In genomic region chr9:110268416-110268815, GRCm38 (mm10) we compare ENCODE assay signal across 22 mouse cellular contexts.
"Had no signal": no experiment of that assay in that cellular context is flagged by ENCODE, and none has a peak within 500 bp of the region (broad histone marks: within the 10 kb centered on the region; RNA-seq: fewer than 3 reads in every experiment).

No protein-coding gene starts in this region.

- H3K27ac ChIP-seq: limb, embryonic 10.5 days; limb, embryonic 13.5 days; liver, embryonic 12.5 days; liver, embryonic 15.5 days; lung, embryonic 15.5 days; midbrain, embryonic 13.5 days; neural tube, embryonic 13.5 days; stomach, embryonic 15.5 days had no signal

- H3K4me1 ChIP-seq: limb, embryonic 10.5 days; limb, embryonic 13.5 days; liver, embryonic 12.5 days; liver, embryonic 15.5 days; lung, embryonic 15.5 days; megakaryocyte, embryonic 14.5 days; neural tube, embryonic 13.5 days; stomach, embryonic 15.5 days had no signal

- H3K4me3 ChIP-seq: limb, embryonic 10.5 days; limb, embryonic 13.5 days; liver, embryonic 12.5 days; liver, embryonic 15.5 days; lung, embryonic 15.5 days; megakaryocyte, embryonic 14.5 days; midbrain, embryonic 10.5 days; midbrain, embryonic 13.5 days; myocyte; neural tube, embryonic 13.5 days; stomach, embryonic 15.5 days had no signal

- ATAC-seq: liver, embryonic 12.5 days; midbrain, embryonic 13.5 days; midbrain, embryonic 16.5 days had no signal

- DNase-seq: kidney, adult 8-10 months; layer of hippocampus, postnatal 36 days; liver; lung, adult 18-20 months; lung, postnatal 10 days; lung, postnatal 36 days; retina, postnatal 1 day; right cerebral cortex, postnatal 25 days; spleen, adult 18-20 months; thymus, postnatal 25 days had no signal

- H3K36me3 ChIP-seq: limb, embryonic 10.5 days; limb, embryonic 13.5 days; liver, embryonic 12.5 days; liver, embryonic 15.5 days; lung, embryonic 15.5 days; midbrain, embryonic 10.5 days; neural tube, embryonic 13.5 days; stomach, embryonic 15.5 days had no signal

- H3K27me3 ChIP-seq: limb, embryonic 13.5 days; liver, embryonic 12.5 days; liver, embryonic 15.5 days; lung, embryonic 15.5 days; midbrain, embryonic 13.5 days; neural tube, embryonic 13.5 days; stomach, embryonic 15.5 days had no signal
